Mouse (Mus musculus) cerebellum, postnatal 14 days (tissue): ENCODE results near the gene Trp53i13.

Experiments
- DNase-seq, 2 experiments: peaks; one replicate each; pipeline ENCODE4 v3.0.0; 2021; ENCODE audit warnings: mixed read lengths in 2 of 2

The Trp53i13 gene

DNA sequence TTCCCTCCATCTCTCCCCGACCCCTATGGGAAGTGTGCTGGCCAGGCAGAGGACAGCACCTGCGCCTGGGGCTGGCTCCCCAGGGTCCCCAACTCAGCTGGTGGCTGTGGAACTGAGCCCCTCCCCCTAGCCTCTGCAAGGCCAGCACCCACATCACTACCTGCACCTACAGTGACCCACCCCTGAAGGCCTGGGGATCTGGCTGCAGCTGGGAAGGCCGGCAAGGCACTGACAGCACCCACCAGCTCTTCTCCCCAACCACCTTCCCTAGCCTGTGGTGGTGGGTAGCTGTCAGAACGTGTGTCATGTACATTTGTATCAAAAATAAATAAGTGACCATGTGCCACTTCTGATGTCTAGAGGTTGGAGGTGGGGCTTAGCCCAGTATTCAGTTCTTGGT is 8.4 kb downstream of the Trp53i13 start:
- no peak for DNase-seq

DNA sequence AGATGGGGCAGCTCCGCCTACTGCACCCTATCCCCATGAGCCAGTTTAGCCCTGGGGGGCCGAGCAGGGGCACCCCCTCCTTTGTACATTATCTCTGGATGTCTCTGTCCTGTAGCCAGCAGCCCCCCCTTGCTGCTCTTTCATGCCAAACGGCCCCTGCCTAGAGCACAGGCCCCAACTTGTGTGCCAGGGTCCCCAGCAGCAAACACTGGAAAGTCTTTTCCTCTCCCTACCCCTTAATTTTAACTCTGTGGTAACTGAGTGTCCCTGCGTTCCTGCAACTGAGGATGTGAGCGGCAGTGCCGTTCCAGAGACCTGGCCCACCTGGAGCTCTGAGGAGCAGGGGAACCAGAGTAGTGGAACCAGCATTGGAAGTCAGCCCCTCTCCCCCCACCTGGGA is 8.8 kb downstream of the Trp53i13 start:
- no peak for DNase-seq

DNA sequence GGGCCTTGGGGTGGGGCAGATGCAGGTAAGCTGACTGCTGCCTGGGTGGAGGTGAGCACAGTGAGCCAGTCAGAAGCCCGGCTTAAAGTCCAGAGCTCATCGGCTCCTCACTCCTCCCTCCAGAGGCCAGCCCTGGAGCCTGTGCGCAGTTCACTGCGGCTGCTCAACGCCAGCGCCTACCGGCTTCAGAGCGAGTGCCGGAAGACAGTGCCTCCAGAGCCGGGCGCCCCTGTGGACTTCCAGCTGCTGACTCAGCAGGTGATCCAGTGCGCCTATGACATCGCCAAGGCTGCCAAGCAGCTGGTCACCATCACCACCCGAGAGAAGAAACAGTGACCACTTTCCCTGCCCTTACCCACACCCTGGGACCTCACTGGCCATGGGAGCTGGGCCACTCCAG is 9.5 kb downstream of the Trp53i13 start:
- no peak for DNase-seq

DNA sequence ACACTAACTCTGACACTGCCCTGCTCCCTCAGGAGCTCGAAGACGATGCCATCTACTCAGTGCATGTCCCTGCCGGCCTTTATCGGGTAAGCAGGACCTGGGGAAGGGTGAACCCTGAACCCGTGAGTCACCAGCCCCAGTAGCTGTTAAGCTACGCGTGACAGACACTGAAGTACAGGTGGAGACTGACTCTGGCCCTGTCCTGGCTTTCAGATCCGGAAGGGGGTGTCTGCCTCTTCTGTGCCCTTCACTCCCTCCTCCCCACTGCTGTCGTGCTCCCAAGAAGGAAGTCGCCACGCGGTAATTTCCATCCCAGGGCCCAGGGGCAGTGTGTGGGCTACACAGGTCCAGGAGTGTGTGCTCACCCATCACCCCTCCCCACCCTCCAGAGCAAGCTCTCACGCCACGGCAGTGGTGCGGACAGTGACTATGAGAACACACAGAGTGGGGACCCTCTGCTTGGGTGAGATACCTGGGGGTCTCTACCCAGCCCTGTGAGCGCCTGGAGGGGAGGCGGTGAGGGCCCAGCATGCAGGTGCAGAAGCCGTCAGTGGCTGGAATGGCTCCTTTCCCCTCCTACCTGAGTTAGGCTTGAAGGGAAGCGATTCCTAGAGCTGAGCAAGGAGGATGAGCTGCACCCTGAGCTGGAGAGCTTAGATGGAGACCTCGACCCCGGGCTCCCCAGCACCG is 10.3 kb downstream of the Trp53i13 start:
- no peak for DNase-seq

DNA sequence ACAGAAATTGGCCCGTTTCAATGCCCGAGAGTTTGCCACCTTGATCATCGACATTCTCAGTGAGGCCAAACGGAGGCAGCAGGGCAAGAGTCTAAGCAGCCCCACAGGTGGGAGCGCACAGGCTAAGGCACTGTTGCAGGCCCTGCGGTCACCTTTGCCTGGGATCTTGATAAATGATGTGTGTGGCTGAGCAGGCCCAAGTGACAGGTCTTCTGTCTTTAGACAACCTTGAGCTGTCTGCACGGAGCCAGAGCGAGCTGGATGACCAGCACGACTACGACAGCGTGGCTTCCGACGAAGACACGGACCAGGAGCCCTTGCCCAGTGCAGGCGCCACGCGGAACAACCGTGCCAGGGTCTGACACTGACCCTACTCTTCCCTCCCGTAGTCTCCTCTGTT is 11.4 kb downstream of the Trp53i13 start:
- no peak for DNase-seq

DNA sequence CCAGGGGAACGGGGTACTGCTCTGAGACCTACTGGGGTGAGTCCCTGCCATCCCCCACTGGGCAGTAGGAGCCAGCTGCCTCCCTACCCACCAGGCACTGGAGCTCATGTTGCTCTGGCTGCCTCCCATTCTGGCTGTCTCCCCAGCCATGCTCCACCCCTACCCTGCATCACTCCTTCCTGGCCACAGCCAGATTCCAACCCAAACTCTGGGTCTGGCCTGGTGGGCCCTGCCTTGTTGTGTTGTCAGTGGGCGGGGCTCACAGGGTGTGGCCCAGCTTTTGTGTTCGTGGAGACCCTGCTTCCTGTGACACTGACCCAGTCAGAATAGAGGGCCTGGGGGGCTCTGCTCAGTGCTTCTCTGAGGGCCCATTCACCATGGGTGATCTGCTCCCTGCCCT is 12.3 kb downstream of the Trp53i13 start:
- DNase-seq = no peak

DNA sequence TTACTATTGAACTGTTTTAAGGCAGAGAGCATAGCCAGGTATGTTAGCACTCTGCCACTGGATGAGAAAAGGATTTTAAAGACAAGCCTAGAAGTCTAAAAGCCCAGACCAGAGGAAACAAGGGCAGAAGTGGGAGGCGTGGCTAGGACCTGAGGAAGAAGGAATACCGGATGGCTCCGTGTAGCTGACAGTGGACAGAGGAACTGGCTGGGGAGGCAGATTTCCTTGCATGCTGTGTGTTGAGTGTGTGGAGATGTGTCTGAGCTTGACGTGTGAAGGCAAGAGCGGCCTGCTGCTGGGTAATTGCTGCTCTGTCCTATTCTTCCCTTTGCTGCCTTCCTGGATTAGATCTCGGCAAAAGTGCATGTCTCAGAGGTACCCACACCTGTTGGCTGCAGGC is 13.3 kb downstream of the Trp53i13 start:
- DNase-seq = no peak

DNA sequence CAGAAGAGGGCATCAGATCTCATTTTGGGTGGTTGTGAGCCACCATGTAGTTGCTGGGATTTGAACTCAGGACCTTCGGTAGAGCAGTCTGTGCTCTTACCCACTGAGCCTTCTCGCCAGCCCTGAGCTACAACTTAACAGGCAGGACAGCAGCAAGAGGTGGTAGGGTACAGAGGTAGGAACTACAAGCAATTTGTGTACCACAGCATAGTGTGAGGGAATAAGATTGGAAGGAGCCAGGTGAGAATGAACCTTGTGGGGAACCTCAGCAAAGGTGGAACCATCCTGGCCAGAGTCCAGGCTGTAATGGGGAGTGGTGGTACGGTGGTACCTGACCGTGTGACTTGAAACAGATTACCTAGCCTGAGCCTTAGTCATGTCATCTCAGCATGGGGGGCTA is 13.8 kb downstream of the Trp53i13 start:
- no peak for DNase-seq

DNA sequence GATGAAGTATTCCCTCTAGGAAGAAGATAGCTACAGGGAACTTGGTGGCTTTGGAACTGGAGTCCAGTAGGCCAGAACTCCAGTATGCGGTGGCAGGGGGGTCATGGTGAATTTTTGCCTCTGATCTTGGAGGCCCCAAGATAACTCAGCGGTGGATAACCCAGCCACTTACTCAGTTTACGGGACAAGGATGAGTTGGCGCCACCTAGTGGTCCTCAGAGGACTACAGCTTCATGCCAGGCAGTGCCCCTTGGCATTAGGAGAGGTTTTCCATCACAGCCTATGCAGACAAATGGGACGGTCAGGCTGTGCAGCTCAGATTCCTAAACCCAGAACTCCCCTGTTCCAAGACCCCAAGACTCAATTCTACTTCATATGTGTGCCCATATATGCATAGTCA is 14.4 kb downstream of the Trp53i13 start:
- peak; percentile 88 to 90 for DNase-seq

DNA sequence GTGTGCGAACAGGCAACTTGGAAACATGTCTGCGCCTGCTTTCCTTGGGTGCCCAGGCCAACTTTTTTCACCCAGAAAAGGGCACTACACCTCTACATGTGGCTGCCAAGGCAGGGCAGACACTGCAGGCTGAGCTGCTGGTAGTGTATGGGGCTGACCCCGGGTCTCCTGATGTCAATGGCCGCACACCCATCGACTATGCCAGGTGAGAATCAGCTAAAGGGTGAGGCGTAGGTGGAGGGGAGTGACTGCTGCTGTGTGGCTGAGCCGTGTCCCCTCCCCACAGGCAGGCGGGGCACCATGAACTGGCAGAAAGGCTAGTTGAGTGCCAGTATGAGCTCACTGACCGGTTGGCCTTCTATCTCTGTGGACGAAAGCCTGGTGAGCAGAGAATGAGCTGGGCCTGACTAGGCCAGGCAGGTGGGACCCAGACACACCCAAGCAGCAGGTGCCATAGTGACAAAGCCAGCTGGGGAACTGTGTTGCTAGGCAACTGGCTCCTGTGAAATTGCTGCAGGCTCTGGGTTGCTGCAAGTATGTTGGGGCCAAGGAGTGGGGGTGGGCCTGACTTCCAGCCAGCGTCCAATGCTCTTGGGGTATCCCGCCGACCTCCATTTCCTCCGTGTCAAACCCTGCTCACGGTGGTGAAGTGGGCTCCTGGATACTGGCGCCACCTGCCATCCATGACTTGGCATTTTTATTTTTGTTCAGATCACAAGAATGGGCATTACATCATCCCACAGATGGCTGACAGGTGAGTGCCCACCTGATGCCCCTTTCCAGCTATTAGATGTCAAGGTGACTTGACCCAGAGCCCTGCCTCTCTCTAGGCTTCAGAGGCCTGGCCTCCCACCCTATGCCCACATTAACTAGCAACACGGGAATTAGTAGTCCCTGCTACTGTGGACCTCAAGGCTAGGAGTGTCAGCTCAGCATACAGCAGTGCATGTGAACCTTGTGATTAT is 15.1 kb downstream of the Trp53i13 start:
- peak in 1 of 2 experiments; percentile 37 for DNase-seq

DNA sequence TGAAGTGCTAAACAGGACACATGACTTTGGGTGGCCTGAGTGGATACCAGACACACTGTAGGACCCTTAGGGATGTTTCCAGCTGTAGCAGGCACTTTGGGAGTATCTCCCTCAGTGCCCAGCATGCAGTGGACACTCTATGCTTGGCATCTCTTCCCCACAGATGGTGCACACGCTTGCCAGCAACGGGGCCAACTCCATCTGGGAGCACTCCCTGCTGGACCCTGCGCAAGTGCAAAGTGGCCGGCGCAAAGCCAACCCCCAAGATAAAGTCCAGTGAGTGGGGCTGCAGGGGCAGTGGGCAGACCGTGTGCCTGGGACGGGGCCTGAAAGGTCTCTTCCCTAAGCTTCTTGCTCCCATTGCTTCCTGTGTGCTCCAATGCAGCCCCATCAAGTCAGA is 16.4 kb downstream of the Trp53i13 start:
- DNase-seq = peak; percentile 85 to 88

DNA sequence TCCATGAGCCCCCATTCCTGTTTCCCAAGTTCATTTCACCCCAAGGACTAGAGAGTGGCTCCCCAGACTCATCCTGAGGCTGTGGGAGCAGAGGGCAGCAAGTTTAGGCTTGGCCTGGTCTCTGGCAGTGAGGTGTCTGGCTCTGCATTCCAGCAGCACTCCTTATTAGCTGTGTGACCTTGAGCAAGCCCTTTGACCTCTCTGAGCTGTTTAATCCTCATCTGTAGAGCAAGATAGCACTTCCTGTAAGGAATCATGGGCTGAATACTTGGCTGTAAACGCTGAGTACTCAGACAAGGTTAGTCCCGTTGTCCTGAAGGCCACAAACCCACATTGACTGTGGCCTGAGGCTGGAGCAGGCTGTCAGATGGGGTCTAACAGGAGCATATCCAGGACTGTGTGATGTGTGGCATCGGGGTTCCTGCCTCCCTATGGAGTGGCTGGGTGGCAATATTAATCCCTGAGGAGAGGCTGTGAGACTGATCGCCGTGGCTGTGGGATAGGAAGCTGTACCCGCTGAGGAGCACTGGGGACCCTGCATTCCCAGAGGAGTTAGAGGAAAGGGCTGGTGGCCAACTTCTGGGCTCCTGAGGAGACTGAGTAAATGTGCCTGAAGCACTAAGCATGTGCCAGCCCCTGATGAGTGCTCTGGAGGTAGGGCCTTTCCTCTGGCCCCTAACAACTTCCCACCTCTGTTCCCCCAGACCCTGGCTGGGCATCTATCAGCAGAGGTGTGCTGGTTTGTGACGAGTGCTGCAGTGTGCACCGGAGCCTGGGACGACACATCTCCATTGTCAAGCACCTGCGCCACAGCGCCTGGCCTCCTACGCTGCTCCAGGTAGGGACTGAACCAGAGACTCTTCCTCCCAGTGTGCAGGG is 17.3 kb downstream of the Trp53i13 start:
- peak in 1 of 2 experiments; percentile 40 for DNase-seq

DNA sequence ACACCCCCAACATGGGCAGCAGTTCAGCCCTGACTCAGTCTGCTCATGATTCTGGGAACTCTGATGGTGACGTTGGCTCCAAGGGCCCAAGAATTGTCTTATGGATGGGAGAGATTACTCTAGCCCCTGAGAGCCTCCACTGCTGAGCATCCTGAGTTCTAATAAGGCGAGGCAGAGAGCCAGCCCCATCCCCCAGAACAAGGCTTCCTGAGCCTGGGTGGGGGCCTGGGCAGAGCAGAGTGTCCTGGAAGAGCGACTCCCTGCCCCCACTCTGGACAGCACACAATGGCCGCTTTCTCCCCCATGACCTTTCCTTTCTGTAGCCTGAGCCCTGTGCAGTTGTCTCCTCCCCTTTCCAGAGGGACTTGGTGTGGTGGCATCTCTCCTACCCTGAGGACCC is 17.9 kb downstream of the Trp53i13 start:
- DNase-seq = no peak

DNA sequence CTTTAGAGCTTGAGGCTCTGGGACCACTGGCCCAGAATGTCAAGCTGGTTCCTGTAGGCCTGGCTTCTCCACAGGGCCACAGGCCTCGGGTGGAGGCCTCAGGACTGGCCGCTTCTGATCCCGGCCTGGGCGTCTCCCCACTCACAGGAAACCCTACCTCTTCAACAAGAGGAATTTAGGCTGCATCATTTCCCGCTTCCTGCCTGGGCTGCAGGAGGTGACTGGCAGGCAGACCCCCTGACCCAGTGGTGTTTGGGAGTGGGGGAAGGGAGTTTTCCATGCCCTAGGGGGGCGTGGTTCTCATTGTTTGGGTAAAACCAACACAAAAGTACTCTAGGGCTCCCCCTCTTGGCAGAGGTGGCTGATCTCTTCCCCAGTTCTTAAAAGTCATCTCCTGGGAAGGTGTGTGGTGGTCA is 18.4 kb downstream of the Trp53i13 start:
- peak; percentile 48 to 69 for DNase-seq

DNA sequence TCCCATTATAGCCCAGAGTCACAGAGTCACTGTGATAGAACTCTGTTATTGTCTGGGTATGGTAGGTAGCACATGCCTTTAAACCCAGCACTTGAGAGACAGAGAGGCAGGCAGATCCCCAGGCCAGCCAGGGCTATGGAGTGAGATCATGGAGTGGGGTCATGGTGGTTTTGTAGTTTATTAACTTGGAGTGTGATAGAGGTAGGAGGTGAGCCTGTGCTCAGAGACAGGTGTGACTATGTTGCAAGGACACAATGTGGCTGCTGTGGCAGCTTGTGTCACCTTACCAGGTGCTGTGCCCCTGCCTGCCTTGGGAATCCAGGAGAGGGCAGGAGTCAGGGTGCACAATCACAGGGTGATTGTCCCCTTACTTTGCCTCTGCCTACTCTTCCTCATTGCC is 20.3 kb downstream of the Trp53i13 start:
- DNase-seq = no peak

DNA sequence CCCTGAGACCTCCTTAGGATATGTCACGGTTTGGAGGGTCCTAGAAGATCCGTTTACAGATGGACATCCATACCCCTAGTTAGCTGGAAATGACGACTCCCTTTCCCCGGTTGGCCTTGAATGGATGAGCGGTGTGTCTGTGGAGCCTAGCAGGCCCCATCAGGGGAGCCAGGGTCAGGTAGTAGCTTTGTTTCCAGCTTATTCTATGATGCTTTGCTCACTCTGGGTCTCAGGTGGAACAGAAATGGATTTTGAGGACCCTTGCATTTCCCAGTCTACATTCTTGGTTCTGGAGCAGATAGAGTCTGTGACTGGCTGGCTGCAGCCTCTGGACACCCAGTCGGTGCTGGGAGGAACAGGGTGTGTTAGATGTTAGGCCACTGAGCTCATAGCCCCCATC is 21.0 kb downstream of the Trp53i13 start:
- no peak for DNase-seq

DNA sequence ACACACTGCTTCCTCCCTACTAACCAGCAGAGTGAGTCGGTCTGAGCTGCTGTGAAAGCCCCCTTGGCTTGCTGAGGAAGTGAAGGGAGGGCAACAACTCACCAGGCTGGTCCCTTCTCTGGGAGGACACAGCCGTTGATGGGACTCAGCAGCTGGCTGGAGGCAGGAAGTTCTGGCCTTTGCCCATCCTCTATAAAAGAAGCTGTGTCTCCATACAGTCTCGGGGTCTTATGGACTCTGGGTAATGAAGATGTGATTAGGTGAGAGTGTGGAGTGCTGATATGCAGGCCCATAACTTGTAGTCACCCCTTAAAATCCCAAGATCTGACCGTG is 21.5 kb downstream of the Trp53i13 start:
- no peak for DNase-seq

DNA sequence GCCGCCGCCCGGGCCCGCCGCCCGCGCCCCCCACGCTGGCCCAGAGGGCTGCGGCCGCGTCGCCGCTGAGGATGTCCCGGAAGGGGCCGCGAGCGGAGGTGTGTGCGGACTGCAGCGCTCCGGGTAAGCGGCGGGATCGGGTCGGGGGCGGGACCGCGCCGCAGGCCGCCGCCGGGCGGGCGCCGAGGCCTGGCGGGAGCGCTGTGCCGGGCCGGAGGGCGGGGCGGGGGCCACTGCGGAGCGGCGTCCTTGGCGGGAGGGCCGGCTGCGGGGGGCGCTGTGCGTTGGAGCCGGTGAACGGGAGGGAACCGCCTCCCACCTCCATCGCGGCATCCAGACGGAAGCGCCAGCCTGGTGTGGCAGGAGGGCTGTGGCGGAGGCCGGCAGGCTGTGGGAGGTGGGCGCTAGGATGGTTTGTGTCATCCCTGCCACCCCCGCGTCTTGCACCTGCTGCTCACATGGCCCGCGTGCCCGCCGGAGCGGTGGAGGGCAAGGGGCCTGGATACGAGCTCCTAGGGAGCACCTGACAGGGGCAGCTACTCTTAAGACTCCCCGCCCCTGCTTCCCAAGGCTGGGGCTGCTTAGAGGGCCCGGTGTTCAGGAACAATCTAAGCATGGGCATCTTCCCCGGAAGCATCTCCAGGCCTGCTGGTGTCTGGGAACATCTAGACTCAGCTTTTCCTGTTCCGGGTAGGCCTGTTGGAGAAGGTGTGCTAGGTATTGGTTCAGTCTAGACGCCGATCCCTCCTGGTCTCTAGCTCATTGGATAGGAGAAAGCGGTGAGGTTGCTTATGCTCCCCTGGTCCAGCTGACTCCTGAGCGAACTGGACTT is 22.1 kb downstream of the Trp53i13 start, which contains the start of gene Git1:
Git1 (plus strand) TSS at position 51 of the 832 bp plus-strand sequence.
- DNase-seq = peak; percentile 64 to 68

DNA sequence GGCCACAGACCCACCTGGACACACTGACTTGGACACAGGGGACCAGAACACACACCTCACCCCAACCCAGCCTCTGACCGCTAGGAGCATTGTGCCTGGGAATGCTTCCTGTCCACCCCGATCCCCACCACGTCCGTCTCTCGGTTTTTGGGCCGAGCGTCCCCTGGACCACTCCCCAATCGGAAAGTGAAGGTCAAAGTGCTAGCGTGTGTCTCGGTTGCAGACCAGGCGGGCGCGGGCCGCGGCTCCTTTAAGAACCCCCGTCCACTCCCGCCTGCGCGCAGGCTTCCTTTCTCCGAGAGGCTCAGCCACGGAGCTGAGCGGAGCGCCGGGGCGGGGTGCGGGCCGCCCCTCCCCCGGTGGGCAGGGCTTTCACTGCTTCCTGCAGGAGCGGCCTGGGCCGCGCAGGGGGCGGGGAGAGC is 22.9 kb downstream of the Trp53i13 start:
- DNase-seq = peak; percentile 92 to 95

DNA sequence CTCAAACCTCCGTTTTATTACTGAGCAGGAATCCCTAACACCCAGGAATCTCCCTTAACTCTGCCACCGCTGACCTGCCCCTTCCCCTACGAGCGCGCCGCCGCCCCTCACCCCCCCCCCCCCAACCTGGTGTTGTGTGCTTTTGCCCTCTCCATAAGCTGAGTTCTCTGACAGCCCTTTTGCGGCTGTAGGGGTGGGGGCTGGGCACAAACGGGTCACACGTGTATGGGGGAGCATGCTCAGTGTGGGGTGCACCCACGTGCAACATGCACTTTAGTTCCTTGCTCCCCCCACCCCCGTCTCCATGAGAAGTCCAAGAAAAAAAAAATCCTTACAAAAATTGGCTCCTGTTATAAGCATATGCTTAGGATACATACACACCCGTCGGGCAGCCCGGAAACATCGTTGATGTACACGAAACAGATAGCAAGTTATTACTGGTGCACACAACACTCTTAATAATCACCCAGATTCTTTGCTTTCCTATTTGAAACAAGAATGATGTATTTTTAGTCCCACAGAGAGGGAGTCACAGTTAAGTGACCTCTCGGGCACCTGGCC is 23.4 kb downstream of the Trp53i13 start:
- peak in 1 of 2 experiments; percentile 66 for DNase-seq

DNA sequence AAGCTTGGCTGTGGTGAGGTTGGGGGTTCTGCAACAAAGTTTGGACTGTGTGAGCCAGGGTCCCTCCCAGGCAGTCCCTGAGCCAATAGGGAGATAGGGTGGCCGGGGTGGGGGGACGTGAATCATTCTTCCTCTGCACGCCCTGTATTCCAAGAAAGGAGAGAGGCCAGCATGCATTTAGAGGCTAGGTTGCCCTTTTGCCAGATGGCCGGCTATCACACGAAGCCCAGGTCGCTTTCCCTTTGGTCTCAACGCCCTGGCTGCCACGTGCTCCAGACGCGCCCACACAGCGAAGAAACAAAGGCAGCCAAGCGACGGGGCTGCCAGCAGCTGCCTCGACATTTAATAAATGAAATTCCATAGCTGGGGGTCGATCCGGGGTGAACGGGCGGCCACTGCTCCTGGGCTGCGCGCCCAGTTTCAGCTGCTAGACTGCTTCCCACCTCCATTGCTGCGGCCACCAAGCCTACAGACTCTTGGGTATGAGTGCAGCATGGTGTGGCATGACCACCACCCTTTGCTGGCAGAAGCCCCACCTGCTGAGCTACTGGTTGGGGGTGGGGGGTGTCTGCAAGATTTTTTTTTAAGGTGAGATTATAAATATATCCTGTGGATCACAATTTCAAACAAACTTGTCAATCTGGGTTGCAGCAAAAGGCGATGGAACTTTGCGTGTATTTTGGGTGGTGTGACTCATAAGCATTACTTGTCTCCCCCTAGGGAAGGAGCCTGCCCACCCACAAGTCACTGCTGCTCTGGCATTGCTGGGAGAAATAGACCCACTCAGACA is 24.1 kb downstream of the Trp53i13 start:
- peak; percentile 70 to 73 for DNase-seq
